Mouse (Mus musculus): ENCODE measurements around the gene Ctla4. TPM values are rescaled to one million over a fixed set of nuclear protein-coding genes. Genes with fewer than 3 reads are reported as not detected.

Ctla4 gene
- 100 to 1,000 TPM in 1 of 2 experiments, 10 to 100 TPM in 1; 81.5 to 348 TPM for polyA plus RNA-seq (2017; shearing (Covaris generic))

DNA sequence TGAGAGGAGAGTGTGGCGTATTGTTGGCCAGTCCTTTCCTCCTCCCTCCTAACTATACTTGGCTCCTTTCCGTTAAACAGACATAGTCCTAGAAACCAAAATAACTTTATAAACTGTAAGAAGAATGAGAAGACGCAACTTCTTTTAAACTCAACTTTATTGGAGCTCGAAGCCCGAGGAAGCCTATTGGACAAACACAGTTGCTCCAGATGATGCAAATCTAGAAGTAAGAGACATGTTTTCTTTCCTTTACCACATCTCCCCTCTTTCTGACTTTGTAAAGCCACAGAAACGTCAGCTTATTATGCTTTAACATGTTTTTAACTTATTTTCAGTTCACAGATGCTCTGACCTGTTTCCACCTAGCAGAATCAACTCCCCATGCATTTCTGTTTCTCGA lies at the start of gene Ctla4:
TSS of gene Ctla4 (plus strand) at position 20 of the 400 bp plus-strand sequence.

Other genes starting within 250 kb of the Ctla4 start
- 100 to 1,000 TPM; 170 to 177 TPM for gene Cd28, start 170.2 kb upstream of the Ctla4 start, polyA plus RNA-seq (2017; shearing (Covaris generic))
- 100 to 1,000 TPM; 153 to 339 TPM for gene Icos, start 90.9 kb downstream of the Ctla4 start, polyA plus RNA-seq (2017; shearing (Covaris generic))